Mouse (Mus musculus) large intestine, adult 2 months (tissue): ENCODE measurements around the gene Ankrd31. TPM values are rescaled to one million over a fixed set of nuclear protein-coding genes. Genes with fewer than 3 reads are reported as not detected.
"Not testable (repeated sequence)": the region's sequence is repeated elsewhere in the genome, so short reads cannot be mapped to it uniquely, and the experiment has no call there.

ENCODE experiments used
- DNase-seq: peaks from one replicate; pipeline ENCODE4 v3.0.0-alpha.2; 2012; ENCODE audit warnings: low read depth, low spot score
- WGBS: fragments of 180-500 bp; shearing (Covaris S2); methylation state at CpG from one replicate; pipeline ENCODE4 v1.1.7; 2018; 5-methylcytosine and 5-hydroxymethylcytosine counted together
- polyA plus RNA-seq: library from polyadenylated mRNA; depleted of rRNA; stranded (reverse); fragments of >200 nt; gene quantifications from 2 replicates; pipeline ENCODE4 v1.2.3, GENCODE M21; 2012; rRNA removed

Gene Ankrd31
- polyA plus RNA-seq, 1 experiment, result not detected

DNA sequence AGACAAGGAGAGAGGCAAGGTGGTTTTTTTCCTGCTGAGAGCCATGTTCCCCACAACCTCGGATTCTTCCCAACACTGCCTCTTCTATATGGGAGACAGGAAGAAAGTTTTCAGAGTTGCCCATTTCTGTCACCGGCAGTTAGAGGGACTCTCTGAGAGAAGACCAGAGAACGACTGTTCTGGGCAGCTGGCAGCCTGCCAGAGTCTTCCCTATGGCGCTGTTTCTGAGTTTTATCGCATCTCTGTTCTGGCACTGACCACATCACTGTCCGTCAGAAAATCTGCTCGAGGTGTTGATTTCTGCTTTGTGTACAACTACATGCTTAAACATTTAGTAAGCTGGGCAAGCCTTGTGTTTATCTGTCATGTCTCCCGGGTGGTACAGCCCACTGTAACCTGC lies 185.3 kb downstream of the Ankrd31 start:
- no peak for DNase-seq
- 39% methylated on average over 8 of the region's 8 CpGs for WGBS

DNA sequence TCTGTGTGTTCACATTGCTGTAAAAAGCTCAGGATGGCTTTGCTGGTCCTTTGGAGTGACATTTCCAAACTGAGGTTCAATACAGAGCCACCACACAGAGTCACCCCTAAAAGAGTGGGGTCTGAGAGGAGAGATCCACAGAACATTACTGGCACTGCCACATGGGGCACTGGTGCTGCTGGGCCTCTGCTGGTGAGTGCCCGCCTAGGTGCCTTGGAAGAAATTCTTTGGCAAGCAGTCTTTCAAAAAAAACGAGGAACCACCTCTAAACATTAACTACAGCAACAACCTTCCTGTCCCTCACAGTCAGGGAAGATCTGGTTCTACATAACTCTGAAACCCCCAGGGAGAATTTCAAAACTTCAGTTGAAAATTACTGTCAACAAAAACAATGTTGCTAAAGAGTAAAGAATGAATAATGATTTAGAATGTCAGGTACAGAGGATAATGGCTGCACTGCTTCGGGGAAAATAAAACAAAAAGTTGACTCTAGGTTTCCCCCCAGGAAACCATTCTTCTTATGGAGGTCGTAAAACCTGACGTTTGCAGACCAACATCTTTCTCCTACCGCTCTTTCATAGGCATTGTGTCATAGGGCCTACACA lies 188.2 kb downstream of the Ankrd31 start:
- 45% methylated on average over 6 of the region's 6 CpGs for WGBS
- no peak for DNase-seq

- 82% methylated on average over 10 of the region's 10 CpGs for WGBS
- DNase-seq, result no peak
Observed at GRCm38 (mm10) chr13:96937059-96937558, 189.0 kb downstream of the Ankrd31 start.

DNA sequence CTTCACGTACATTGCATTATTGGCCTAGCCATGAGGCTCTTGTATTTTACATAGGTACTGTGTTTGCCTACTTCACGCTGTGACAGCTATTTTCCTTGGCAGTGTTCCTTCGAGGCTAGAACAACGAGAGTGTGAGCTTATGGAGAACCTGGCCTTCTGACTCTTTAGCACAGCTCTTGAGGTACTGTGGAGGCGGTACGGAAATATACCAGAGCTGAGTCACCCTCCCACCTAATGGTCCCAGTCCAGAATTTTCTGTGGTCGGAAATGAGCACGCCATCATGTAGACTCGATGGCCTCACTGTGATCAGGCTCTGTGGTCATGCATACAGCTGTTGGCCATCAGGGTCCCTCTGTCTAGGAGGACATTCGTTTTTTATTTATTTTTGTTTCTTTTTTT lies 191.6 kb downstream of the Ankrd31 start:
- no peak for DNase-seq
- WGBS, result 78% methylated on average over 10 of the region's 10 CpGs

GRCm38 (mm10) chr13:96941481-96941880 lies 193.4 kb downstream of the Ankrd31 start:
- DNase-seq, result not testable (repeated sequence)
- WGBS, result 84% methylated on average over 11 of the region's 11 CpGs

GRCm38 (mm10) chr13:96943571-96943970 lies 195.5 kb downstream of the Ankrd31 start:
- 29% methylated on average over 3 of the region's 3 CpGs for WGBS
- DNase-seq, result no peak

DNA sequence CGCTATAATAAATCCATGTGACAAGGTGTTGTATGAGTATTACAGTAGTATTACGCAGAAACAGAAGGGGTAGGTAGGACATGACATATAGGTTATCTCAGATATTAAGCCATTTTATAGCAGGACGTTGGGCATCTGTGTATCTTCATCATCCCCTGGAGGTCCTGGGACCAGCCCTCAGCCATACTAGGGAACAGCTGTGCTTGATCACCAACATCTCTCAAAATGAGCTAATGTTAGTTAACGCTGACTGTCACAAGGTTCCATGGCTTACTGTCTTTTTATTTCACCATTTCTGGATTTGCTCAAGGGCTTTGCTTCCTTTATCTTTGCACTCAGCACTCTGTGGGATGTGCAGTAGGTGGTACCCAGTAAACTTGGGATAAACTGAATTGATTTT lies 197.7 kb downstream of the Ankrd31 start:
- DNase-seq, result no peak

DNA sequence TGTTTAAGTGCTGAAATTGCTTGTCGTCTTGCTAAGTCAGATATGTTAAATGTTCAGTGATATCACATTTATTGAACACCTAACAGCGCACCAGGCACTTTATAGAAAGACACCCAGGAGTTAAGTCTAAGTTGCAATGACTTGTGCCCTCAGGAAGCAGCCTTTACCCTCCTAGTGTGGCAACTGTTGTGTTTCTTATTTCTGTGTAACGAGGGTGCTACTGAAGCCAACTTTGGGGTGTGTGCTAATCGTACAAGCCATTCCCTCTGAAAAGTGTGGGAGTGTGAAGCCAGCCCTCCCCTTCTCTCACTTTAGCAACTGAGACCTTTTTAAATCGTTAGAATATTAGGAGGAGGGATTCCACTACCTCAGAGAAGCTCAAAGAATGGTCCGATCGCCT lies 199.7 kb downstream of the Ankrd31 start:
- WGBS, result 89% methylated on average over 7 of the region's 7 CpGs
- no peak for DNase-seq

More for the DNA sequence above, 197.7 kb downstream of the Ankrd31 start:
- WGBS, result 89% methylated on average over 4 of the region's 4 CpGs

GRCm38 (mm10) chr13:96951880-96952279 lies 203.8 kb downstream of the Ankrd31 start:
- 43% methylated on average over 2 of the region's 2 CpGs for WGBS
- DNase-seq, result no peak

DNA sequence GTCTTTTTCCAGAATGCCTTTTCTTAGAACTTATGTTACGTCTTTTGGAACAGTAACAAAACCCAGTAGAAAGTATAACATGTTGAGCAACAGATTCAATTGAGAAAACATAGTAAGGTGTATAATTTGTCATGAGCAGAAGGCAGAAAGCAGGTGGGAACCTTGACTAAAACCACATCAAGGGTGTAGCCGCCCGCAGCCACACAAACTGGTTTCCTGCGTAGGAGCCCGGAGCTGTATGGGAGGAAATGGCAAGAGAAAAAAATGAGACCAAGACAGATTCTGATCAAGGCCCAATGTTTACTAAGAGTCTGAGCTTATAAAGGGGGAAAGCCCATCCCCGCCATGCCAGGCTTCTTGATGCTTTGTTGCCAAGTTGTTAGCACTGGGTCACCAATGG lies 208.4 kb downstream of the Ankrd31 start:
- DNase-seq, result no peak
- WGBS, result 85% methylated on average over 6 of the region's 6 CpGs

Other genes with a start within 250 kb of the Ankrd31 start
- gene Polk, start 205.7 kb upstream of the Ankrd31 start, polyA plus RNA-seq, result 1.0 and 1.6 TPM in 2 replicates
- 5.4 and 15.0 TPM in 2 replicates for gene Col4a3bp, start 205.7 kb upstream of the Ankrd31 start, polyA plus RNA-seq
- 26.5 and 34.1 TPM in 2 replicates for gene Hmgcr, start 77.3 kb upstream of the Ankrd31 start, polyA plus RNA-seq
- gene Gcnt4, start 176.4 kb downstream of the Ankrd31 start, polyA plus RNA-seq, result 10.7 and 23.6 TPM in 2 replicates